Mouse (Mus musculus): Measurements from ENCODE around the gene Mrpl21. TPM values are rescaled to one million over a fixed set of nuclear protein-coding genes. Genes with fewer than 3 reads are reported as not detected.

Mrpl21 gene
- 10 to 100 TPM in 23 of 26 experiments, 1 to 10 TPM in 3; 3.6 to 30.6 (median 19.2) TPM for total RNA-seq (2018; cell fraction: chromatin; rRNA removed)
- 10 to 100 TPM; 32.8 to 58.2 (median 44.7) TPM for total RNA-seq (2018; cell fraction: cytosol; rRNA removed)
- total RNA-seq (2018; cell fraction: nucleus; rRNA removed): 10 to 100 TPM in 23 of 26 experiments, 1 to 10 TPM in 3; 8.7 to 34.1 (median 17.1) TPM
- polyA plus RNA-seq (2018): 39.8 to 73.7 TPM (median 41.2 TPM) in 3 replicates

GRCm38 (mm10) chr19:3282572-3283467 lies at the start of gene Mrpl21, which contains the start of gene Ighmbp2:
Gene Mrpl21 (plus strand): TSS chr19:3282901.
Gene Ighmbp2 (minus strand): TSS chr19:3283017.
- Histone ChIP-seq H3K36me3 (ENCODE audit: inconsistent target) (peaks cover 30% of the 10 kb centered on the region; the same call in 1 of the 2 replicates), H3K79me2 (ENCODE audit: inconsistent target) (peaks cover 28% of the 10 kb centered on the region), H3K4me3 (ENCODE audit: inconsistent target) (peak within 1 kb of the TSS; percentile 67), H3K27ac (peak within 1 kb of the TSS; percentile 37)
- under 1% methylated on average over 49 of the region's 49 CpGs for WGBS (ENCODE audit: missing documents)

- Histone ChIP-seq H3K4me3 (ENCODE audit: inconsistent target) (no peak overlapping the region), H3K79me2 (ENCODE audit: inconsistent target) (no peaks in the 10 kb centered on the region), H3K27ac (no peak overlapping the region), H3K36me3 (ENCODE audit: inconsistent target) (peaks cover 44% of the 10 kb centered on the region)
- 97% methylated on average over 8 of the region's 8 CpGs for WGBS (ENCODE audit: missing documents)
These were observed 22.7 kb upstream of the Mrpl21 start for GRCm38 (mm10) chr19:3260016-3260415.

GRCm38 (mm10) chr19:3260591-3260990 lies 22.1 kb upstream of the Mrpl21 start:
- H3K79me2 ChIP-seq (ENCODE audit: inconsistent target): no peaks in the 10 kb centered on the region
- WGBS (ENCODE audit: missing documents): 87% methylated on average over 3 of the region's 3 CpGs
- no peak overlapping the region for H3K4me3 ChIP-seq (ENCODE audit: inconsistent target)
- no peak overlapping the region for H3K27ac ChIP-seq
- H3K36me3 ChIP-seq (ENCODE audit: inconsistent target): peaks cover 49% of the 10 kb centered on the region

- WGBS (ENCODE audit: missing documents): 96% methylated on average over 7 of the region's 7 CpGs
- H3K4me3 ChIP-seq (ENCODE audit: inconsistent target): no peak overlapping the region
- H3K27ac ChIP-seq: no peak overlapping the region
- H3K79me2 ChIP-seq (ENCODE audit: inconsistent target): no peaks in the 10 kb centered on the region
- peaks cover 55% of the 10 kb centered on the region for H3K36me3 ChIP-seq (ENCODE audit: inconsistent target)
These were observed 21.4 kb upstream of the Mrpl21 start for GRCm38 (mm10) chr19:3261336-3261735.

GRCm38 (mm10) chr19:3261764-3262525 lies 20.8 kb upstream of the Mrpl21 start:
- H3K27ac ChIP-seq: no peak overlapping the region
- no peak overlapping the region for H3K4me3 ChIP-seq (ENCODE audit: inconsistent target)
- WGBS (ENCODE audit: missing documents): 94% methylated on average over 12 of the region's 12 CpGs
- no peaks in the 10 kb centered on the region for H3K79me2 ChIP-seq (ENCODE audit: inconsistent target)
- peaks cover 61% of the 10 kb centered on the region for H3K36me3 ChIP-seq (ENCODE audit: inconsistent target)

GRCm38 (mm10) chr19:3264348-3264747 lies 18.4 kb upstream of the Mrpl21 start:
- WGBS (ENCODE audit: missing documents): 96% methylated on average over 6 of the region's 6 CpGs
- Histone ChIP-seq H3K27ac (no peak overlapping the region), H3K4me3 (ENCODE audit: inconsistent target) (no peak overlapping the region), H3K79me2 (ENCODE audit: inconsistent target) (no peaks in the 10 kb centered on the region), H3K36me3 (ENCODE audit: inconsistent target) (peaks cover 83% of the 10 kb centered on the region)

GRCm38 (mm10) chr19:3265180-3265579 lies 17.5 kb upstream of the Mrpl21 start:
- Histone ChIP-seq H3K4me3 (ENCODE audit: inconsistent target) (no peak overlapping the region), H3K27ac (no peak overlapping the region), H3K79me2 (ENCODE audit: inconsistent target) (no peaks in the 10 kb centered on the region), H3K36me3 (ENCODE audit: inconsistent target) (peaks cover 87% of the 10 kb centered on the region)
- WGBS (ENCODE audit: missing documents): 96% methylated on average over 9 of the region's 9 CpGs

GRCm38 (mm10) chr19:3266136-3266535 lies 16.6 kb upstream of the Mrpl21 start:
- H3K79me2 ChIP-seq (ENCODE audit: inconsistent target): no peaks in the 10 kb centered on the region
- no peak overlapping the region for H3K4me3 ChIP-seq (ENCODE audit: inconsistent target)
- no peak overlapping the region for H3K27ac ChIP-seq
- 100% methylated on average over 4 of the region's 5 CpGs for WGBS (ENCODE audit: missing documents)
- peaks cover 77% of the 10 kb centered on the region for H3K36me3 ChIP-seq (ENCODE audit: inconsistent target)

GRCm38 (mm10) chr19:3266676-3267075 lies 16.0 kb upstream of the Mrpl21 start:
- Histone ChIP-seq H3K4me3 (ENCODE audit: inconsistent target) (no peak overlapping the region), H3K27ac (no peak overlapping the region), H3K79me2 (ENCODE audit: inconsistent target) (no peaks in the 10 kb centered on the region), H3K36me3 (ENCODE audit: inconsistent target) (peaks cover 72% of the 10 kb centered on the region)
- WGBS (ENCODE audit: missing documents): 89% methylated on average over 4 of the region's 4 CpGs

GRCm38 (mm10) chr19:3267340-3267739 lies 15.4 kb upstream of the Mrpl21 start:
- Histone ChIP-seq H3K27ac (no peak overlapping the region), H3K36me3 (ENCODE audit: inconsistent target) (peaks cover 71% of the 10 kb centered on the region), H3K79me2 (ENCODE audit: inconsistent target) (no peaks in the 10 kb centered on the region), H3K4me3 (ENCODE audit: inconsistent target) (no peak overlapping the region)
- 97% methylated on average over 3 of the region's 4 CpGs for WGBS (ENCODE audit: missing documents)

GRCm38 (mm10) chr19:3268218-3268980 lies 14.3 kb upstream of the Mrpl21 start:
- H3K27ac ChIP-seq: no peak overlapping the region
- H3K4me3 ChIP-seq (ENCODE audit: inconsistent target): no peak overlapping the region
- peaks cover 77% of the 10 kb centered on the region for H3K36me3 ChIP-seq (ENCODE audit: inconsistent target)
- no peaks in the 10 kb centered on the region for H3K79me2 ChIP-seq (ENCODE audit: inconsistent target)
- 94% methylated on average over 17 of the region's 17 CpGs for WGBS (ENCODE audit: missing documents)

GRCm38 (mm10) chr19:3269279-3269678 lies 13.4 kb upstream of the Mrpl21 start:
- Histone ChIP-seq H3K36me3 (ENCODE audit: inconsistent target) (peaks cover 77% of the 10 kb centered on the region), H3K27ac (no peak overlapping the region), H3K4me3 (ENCODE audit: inconsistent target) (no peak overlapping the region), H3K79me2 (ENCODE audit: inconsistent target) (no peaks in the 10 kb centered on the region)
- 94% methylated on average over 9 of the region's 9 CpGs for WGBS (ENCODE audit: missing documents)

- Histone ChIP-seq H3K4me3 (ENCODE audit: inconsistent target) (no peak overlapping the region), H3K36me3 (ENCODE audit: inconsistent target) (peaks cover 77% of the 10 kb centered on the region), H3K27ac (no peak overlapping the region), H3K79me2 (ENCODE audit: inconsistent target) (no peaks in the 10 kb centered on the region)
- 97% methylated on average over 6 of the region's 6 CpGs for WGBS (ENCODE audit: missing documents)
These were observed 12.9 kb upstream of the Mrpl21 start for GRCm38 (mm10) chr19:3269803-3270202.

- H3K27ac ChIP-seq: no peak overlapping the region
- 99% methylated on average over 6 of the region's 6 CpGs for WGBS (ENCODE audit: missing documents)
- no peaks in the 10 kb centered on the region for H3K79me2 ChIP-seq (ENCODE audit: inconsistent target)
- H3K4me3 ChIP-seq (ENCODE audit: inconsistent target): no peak overlapping the region
- peaks cover 77% of the 10 kb centered on the region for H3K36me3 ChIP-seq (ENCODE audit: inconsistent target)
These were observed 11.3 kb upstream of the Mrpl21 start for GRCm38 (mm10) chr19:3271366-3271765.
